Mouse (Mus musculus) adrenal gland, postnatal 36 days (tissue): ENCODE data around the gene Shank2. TPM values are rescaled to one million over a fixed set of nuclear protein-coding genes. Genes with fewer than 3 reads are reported as not detected.

Experiments
- DNase-seq, 2 experiments: peaks; one replicate each; pipeline ENCODE4 v3.0.0; 2021; ENCODE audit warnings: mixed read lengths in 1 of 2
- total RNA-seq, 2 experiments: library from RNA; stranded (reverse); gene quantifications; 2 replicates each; pipeline ENCODE4 v1.2.3; 2021

Gene Shank2
- total RNA-seq, 2 experiments from 2014 or later, result 2.8 to 6.6 TPM

GRCm38 (mm10) chr7:144170272-144170671, 168.5 kb downstream of the Shank2 start:
- no peak for DNase-seq

- no peak for DNase-seq
Observed at GRCm38 (mm10) chr7:144170686-144171085, 169.0 kb downstream of the Shank2 start.

- DNase-seq, result no peak
Observed at GRCm38 (mm10) chr7:144173869-144174268, 172.1 kb downstream of the Shank2 start.

GRCm38 (mm10) chr7:144174329-144174728, 172.6 kb downstream of the Shank2 start:
- no peak for DNase-seq

- DNase-seq, result no peak
Observed at GRCm38 (mm10) chr7:144175025-144175424, 173.3 kb downstream of the Shank2 start.

- peak; percentile 18 to 28 for DNase-seq
Observed at GRCm38 (mm10) chr7:144175481-144176233, 173.9 kb downstream of the Shank2 start.

GRCm38 (mm10) chr7:144176234-144176730, 174.6 kb downstream of the Shank2 start:
- DNase-seq, result no peak

GRCm38 (mm10) chr7:144179436-144179835, 177.7 kb downstream of the Shank2 start:
- peak; percentile 63 to 66 for DNase-seq

- DNase-seq, result peak; percentile 63 to 73
Observed at GRCm38 (mm10) chr7:144180885-144181284, 179.2 kb downstream of the Shank2 start.

GRCm38 (mm10) chr7:144187869-144188430, 186.2 kb downstream of the Shank2 start:
- peak; percentile 63 to 71 for DNase-seq

- no peak for DNase-seq
Observed at GRCm38 (mm10) chr7:144189446-144189845, 187.7 kb downstream of the Shank2 start.

GRCm38 (mm10) chr7:144198491-144198890, 196.8 kb downstream of the Shank2 start:
- peak; percentile 72 to 84 for DNase-seq

- DNase-seq, result no peak
Observed at GRCm38 (mm10) chr7:144202017-144202682, 200.4 kb downstream of the Shank2 start.

GRCm38 (mm10) chr7:144204290-144204689, 202.6 kb downstream of the Shank2 start:
- no peak for DNase-seq

- DNase-seq, result no peak
Observed at GRCm38 (mm10) chr7:144205161-144205560, 203.4 kb downstream of the Shank2 start.

- DNase-seq, result no peak
Observed at GRCm38 (mm10) chr7:144205837-144206236, 204.1 kb downstream of the Shank2 start.

- DNase-seq, result no peak
Observed at GRCm38 (mm10) chr7:144206254-144206653, 204.5 kb downstream of the Shank2 start.

GRCm38 (mm10) chr7:144207100-144207499, 205.4 kb downstream of the Shank2 start:
- DNase-seq, result peak in 1 of 2 experiments; percentile 25

- DNase-seq, result peak; percentile 90 to 93
Observed at GRCm38 (mm10) chr7:144207849-144208248, 206.1 kb downstream of the Shank2 start.

- DNase-seq, result no peak
Observed at GRCm38 (mm10) chr7:144208628-144209027, 206.9 kb downstream of the Shank2 start.

- DNase-seq, result no peak
Observed at GRCm38 (mm10) chr7:144210526-144210925, 208.8 kb downstream of the Shank2 start.

- DNase-seq, result no peak
Observed at GRCm38 (mm10) chr7:144212694-144213093, 211.0 kb downstream of the Shank2 start.

GRCm38 (mm10) chr7:144217192-144217591, 215.5 kb downstream of the Shank2 start:
- DNase-seq, result peak; percentile 77 to 79
